Mouse (Mus musculus): Measurements from ENCODE around the gene Arhgef39. TPM values are rescaled to one million over a fixed set of nuclear protein-coding genes. Genes with fewer than 3 reads are reported as not detected.

The Arhgef39 gene
- total RNA-seq (2021), result 10 to 100 TPM; 14.0 to 15.7 TPM

GRCm38 (mm10) chr4:43499407-43500333, at the start of gene Arhgef39:
Gene Arhgef39, minus strand, starts transcription at chr4:43499695.
- DNase-seq, result peak; percentile 89

GRCm38 (mm10) chr4:43549055-43549454, 49.6 kb upstream of the Arhgef39 start:
- DNase-seq, result no peak

- DNase-seq, result no peak
These were observed 47.7 kb upstream of the Arhgef39 start for GRCm38 (mm10) chr4:43547160-43547559.

- DNase-seq, result peak; percentile 61
These were observed 47.0 kb upstream of the Arhgef39 start for GRCm38 (mm10) chr4:43546375-43547047.

GRCm38 (mm10) chr4:43542044-43542443, 42.5 kb upstream of the Arhgef39 start:
- DNase-seq, result no peak

GRCm38 (mm10) chr4:43536031-43536430, 36.5 kb upstream of the Arhgef39 start:
- DNase-seq, result no peak

GRCm38 (mm10) chr4:43535628-43536027, 36.1 kb upstream of the Arhgef39 start:
- DNase-seq, result no peak

- no peak for DNase-seq
These were observed 33.8 kb upstream of the Arhgef39 start for GRCm38 (mm10) chr4:43533270-43533669.

GRCm38 (mm10) chr4:43530581-43530980, 31.1 kb upstream of the Arhgef39 start:
- peak; percentile 83 for DNase-seq

- no peak for DNase-seq
These were observed 30.6 kb upstream of the Arhgef39 start for GRCm38 (mm10) chr4:43530081-43530501.

GRCm38 (mm10) chr4:43528487-43528886, 29.0 kb upstream of the Arhgef39 start:
- no peak for DNase-seq

- peak; percentile 38 for DNase-seq
These were observed 28.4 kb upstream of the Arhgef39 start for GRCm38 (mm10) chr4:43527880-43528279.

- DNase-seq, result peak; percentile 96
These were observed 20.5 kb upstream of the Arhgef39 start for GRCm38 (mm10) chr4:43519956-43520355.

GRCm38 (mm10) chr4:43519551-43519950, 20.1 kb upstream of the Arhgef39 start:
- peak; percentile 8 for DNase-seq

- no peak for DNase-seq
These were observed 16.5 kb upstream of the Arhgef39 start for GRCm38 (mm10) chr4:43515764-43516708.

- DNase-seq, result no peak
These were observed 14.3 kb upstream of the Arhgef39 start for GRCm38 (mm10) chr4:43513791-43514190.

GRCm38 (mm10) chr4:43513300-43513699, 13.8 kb upstream of the Arhgef39 start:
- no peak for DNase-seq

GRCm38 (mm10) chr4:43512653-43513052, 13.2 kb upstream of the Arhgef39 start:
- DNase-seq, result peak; percentile 5

GRCm38 (mm10) chr4:43511675-43512454, 12.4 kb upstream of the Arhgef39 start:
- DNase-seq, result no peak

GRCm38 (mm10) chr4:43509109-43509508, 9.6 kb upstream of the Arhgef39 start:
- DNase-seq, result no peak

- peak; percentile 66 for DNase-seq
These were observed 9.1 kb upstream of the Arhgef39 start for GRCm38 (mm10) chr4:43508666-43508997.
